Mouse (Mus musculus) MEL (cell line): ENCODE measurements around the gene Uvssa. TPM values are rescaled to one million over a fixed set of nuclear protein-coding genes. Genes with fewer than 3 reads are reported as not detected.

Source experiments
- DNase-seq: peaks from one replicate; pipeline ENCODE4 v3.0.0; 2011; ENCODE audit warnings: low read depth, low spot score
- H3K27ac ChIP-seq: 2 replicates; pipeline ENCODE4 v1.5.1; 2012; ENCODE audit warnings: low read depth, mild to moderate bottlenecking, control low read depth, low read length, moderate library complexity; ENCODE audit not compliant: control insufficient read depth
- H3K27me3 ChIP-seq, 2 experiments: fragments of 150-350 bp in 1 of 2; sonication (generic) in 1 of 2; 2 replicates each; pipeline ENCODE4 v1.6.1; 2012; ENCODE audit warnings: low read length in 2 of 2, mild to moderate bottlenecking in 2 of 2, improper control_type of control experiment in 1 of 2, moderate library complexity in 1 of 2; ENCODE audit not compliant: insufficient read depth in 2 of 2, control insufficient read depth in 1 of 2
- H3K36me3 ChIP-seq, 2 experiments: 2 replicates each; pipeline ENCODE4 v1.6.1; 2012 to 2014; ENCODE audit warnings: low read length in 2 of 2, improper control_type of control experiment in 1 of 2, inconsistent platforms in 1 of 2, mild to moderate bottlenecking in 1 of 2; ENCODE audit not compliant: insufficient read depth in 2 of 2, control insufficient read depth in 1 of 2
- H3K4me1 ChIP-seq, 2 experiments: fragments of 150-350 bp in 1 of 2; sonication (generic) in 1 of 2; 2 replicates each; pipeline ENCODE4 v1.6.1; 2012; ENCODE audit warnings: low read length in 2 of 2, improper control_type of control experiment in 1 of 2, mild to moderate bottlenecking in 1 of 2; ENCODE audit not compliant: insufficient read depth in 2 of 2, control insufficient read depth in 1 of 2
- H3K4me3 ChIP-seq, 2 experiments: fragments of 150-350 bp in 1 of 2; sonication (generic) in 1 of 2; 2 replicates each; pipeline ENCODE4 v1.5.1; 2012; ENCODE audit warnings: low read depth in 2 of 2, low read length in 2 of 2, mild to moderate bottlenecking in 2 of 2, moderate library complexity in 2 of 2, control low read depth in 1 of 2, improper control_type of control experiment in 1 of 2; ENCODE audit not compliant: control insufficient read depth in 1 of 2, insufficient read depth in 1 of 2
- H3K79me2 ChIP-seq: 2 replicates; pipeline ENCODE4 v1.6.1; 2012; ENCODE audit warnings: mild to moderate bottlenecking, low read length, moderate library complexity; ENCODE audit not compliant: control insufficient read depth, poor library complexity, insufficient read depth
- H3K9ac ChIP-seq: 2 replicates; pipeline ENCODE4 v1.6.1; 2012; ENCODE audit warnings: low read depth, mild to moderate bottlenecking, control low read depth, low read length, moderate library complexity; ENCODE audit not compliant: control insufficient read depth, poor library complexity, severe bottlenecking
- H3K9me3 ChIP-seq: fragments of 150-350 bp; sonication (generic); replicated peaks from 2 replicates; pipeline ENCODE4 v1.6.1; 2012; ENCODE audit warnings: mild to moderate bottlenecking, low read length, improper control_type of control experiment, moderate library complexity; ENCODE audit not compliant: insufficient read depth
- BHLHE40 ChIP-seq: IDR thresholded peaks from 2 replicates; pipeline ENCODE4 v1.6.1; 2012; ENCODE audit warnings: low read depth, mild to moderate bottlenecking, inconsistent platforms, low read length, improper control_type of control experiment, borderline replicate concordance
- CHD1 ChIP-seq: IDR thresholded peaks from 2 replicates; pipeline ENCODE4 v1.6.1; 2012; ENCODE audit warnings: low read depth, mild to moderate bottlenecking, inconsistent platforms, low read length, improper control_type of control experiment
- CHD2 ChIP-seq: IDR thresholded peaks from 2 replicates; pipeline ENCODE4 v1.6.1; 2011; ENCODE audit warnings: low read length, improper control_type of control experiment
- E2F4 ChIP-seq: IDR thresholded peaks from 2 replicates; pipeline ENCODE4 v1.6.1; 2011; ENCODE audit warnings: low read depth, low read length, improper control_type of control experiment, borderline replicate concordance
- ETS1 ChIP-seq: IDR thresholded peaks from 2 replicates; pipeline ENCODE4 v1.6.1; 2012; ENCODE audit warnings: low read depth, mild to moderate bottlenecking, inconsistent platforms, low read length, improper control_type of control experiment, moderate library complexity
- MAX ChIP-seq: IDR thresholded peaks from 2 replicates; pipeline ENCODE4 v1.6.1; 2011; ENCODE audit warnings: low read length, improper control_type of control experiment
- MAZ ChIP-seq: IDR thresholded peaks from 2 replicates; pipeline ENCODE4 v1.6.1; 2012; ENCODE audit warnings: low read depth, mild to moderate bottlenecking, inconsistent platforms, low read length, improper control_type of control experiment
- MEF2A ChIP-seq: IDR thresholded peaks from 2 replicates; pipeline ENCODE4 v1.6.1; 2014; ENCODE audit warnings: low read depth, mild to moderate bottlenecking, inconsistent platforms, low read length, improper control_type of control experiment; ENCODE audit not compliant: poor library complexity, insufficient replicate concordance, severe bottlenecking; ENCODE audit errors: extremely low read depth
- MYC ChIP-seq: IDR thresholded peaks from 2 replicates; pipeline ENCODE4 v1.6.1; 2011; ENCODE audit warnings: low read depth, mild to moderate bottlenecking, low read length, improper control_type of control experiment, moderate library complexity
- POLR2AphosphoS5 ChIP-seq: IDR thresholded peaks from 2 replicates; pipeline ENCODE4 v1.6.1; 2012; ENCODE audit warnings: low read depth, borderline replicate concordance, mild to moderate bottlenecking, inconsistent platforms, low read length, moderate library complexity, mixed read lengths
- RAD21 ChIP-seq: IDR thresholded peaks from 2 replicates; pipeline ENCODE4 v1.6.1; 2011; ENCODE audit warnings: mild to moderate bottlenecking, low read depth, low read length, improper control_type of control experiment
- SIN3A ChIP-seq: IDR thresholded peaks from 2 replicates; pipeline ENCODE4 v1.6.1; 2012; ENCODE audit warnings: low read length, improper control_type of control experiment, inconsistent platforms
- SMC3 ChIP-seq: IDR thresholded peaks from 2 replicates; pipeline ENCODE4 v1.6.1; 2011; ENCODE audit warnings: low read depth, low read length, improper control_type of control experiment
- TBP ChIP-seq: IDR thresholded peaks from 2 replicates; pipeline ENCODE4 v1.8.0; 2011; ENCODE audit warnings: low read depth, low read length, improper control_type of control experiment
- USF1 ChIP-seq: IDR thresholded peaks from 2 replicates; pipeline ENCODE4 v1.6.1; 2014; ENCODE audit warnings: low read depth, mild to moderate bottlenecking, inconsistent platforms, low read length, improper control_type of control experiment, moderate library complexity
- USF2 ChIP-seq, 2 experiments: IDR thresholded peaks; 2 replicates each; pipeline ENCODE4 v1.6.1; 2011 to 2012; ENCODE audit warnings: improper control_type of control experiment in 2 of 2, low read length in 2 of 2, borderline replicate concordance in 1 of 2, inconsistent platforms in 1 of 2, low read depth in 1 of 2, mild to moderate bottlenecking in 1 of 2; ENCODE audit not compliant: insufficient read depth in 1 of 2
- ZNF384 ChIP-seq: IDR thresholded peaks from 2 replicates; pipeline ENCODE4 v1.6.1; 2012; ENCODE audit warnings: low read depth, mild to moderate bottlenecking, inconsistent platforms, low read length, improper control_type of control experiment
- polyA plus RNA-seq, 2 experiments: library from polyadenylated mRNA; stranded (reverse) in 1 of 2; unstranded in 1 of 2; fragments of >175 nt in 1 of 2; fragments of >200 nt in 1 of 2; gene quantifications; 2 replicates each; pipeline versions ENCODE4 v1.2.1 to v1.2.4; 2012; ENCODE audit warnings: low replicate concordance in 2 of 2, low read depth in 1 of 2; ENCODE audit not compliant: insufficient read length in 2 of 2, insufficient read depth in 1 of 2, missing spikeins in 1 of 2
- total RNA-seq: library from RNA; depleted of rRNA; stranded (reverse); fragments of 300-350 nt; gene quantifications from 2 replicates; pipeline ENCODE4 v1.2.3, GENCODE M21; 2012; rRNA removed

Uvssa gene
- total and polyA plus RNA-seq, 3 experiments: 6.3 to 10.6 TPM; not detected in 1

GRCm38 (mm10) chr5:33465464-33465863, 87.1 kb downstream of the Uvssa start:
- H3K9me3 ChIP-seq: no peaks in the 10 kb centered on the region
- H3K27ac ChIP-seq: no peak overlapping the region
- H3K4me1 ChIP-seq: no peaks in the 10 kb centered on the region
- TF ChIP-seq MYC (no peak), MEF2A (no peak), E2F4 (no peak), RAD21 (no peak), USF1 (no peak), BHLHE40 (no peak), SIN3A (no peak), SMC3 (no peak), ETS1 (no peak), POLR2AphosphoS5 (no peak), CHD1 (no peak), TBP (no peak), MAZ (no peak), ZNF384 (no peak), USF2 (IDR thresholded peaks at IDR 0.05; ENCODE audit: borderline replicate concordance in 1 of 2, insufficient read depth in 1 of 2, low read depth in 1 of 2, low read length in 2 of 2) (no peak), CHD2 (no peak), MAX (no peak)
- H3K27me3 ChIP-seq: no peaks in the 10 kb centered on the region; a peak in 1 of 4 replicates
- H3K9ac ChIP-seq: no peak overlapping the region
- no peak for DNase-seq
- no peak overlapping the region for H3K4me3 ChIP-seq
- no peaks in the 10 kb centered on the region for H3K36me3 ChIP-seq
- H3K79me2 ChIP-seq: no peaks in the 10 kb centered on the region

Other genes starting within 250 kb of the Uvssa start
- gene Spon2, start 160.1 kb upstream of the Uvssa start, total RNA-seq: 1.7 and 3.1 TPM in 2 replicates
- gene Spon2, start 160.1 kb upstream of the Uvssa start, polyA plus RNA-seq: 1 to 10 TPM in 1 of 2 experiments, not detected in 1; 2.6 TPM
- gene Ctbp1, start 103.6 kb upstream of the Uvssa start, total RNA-seq: 413 and 443 TPM in 2 replicates
- gene Ctbp1, start 103.6 kb upstream of the Uvssa start, polyA plus RNA-seq: 100 to 1,000 TPM; 353 to 595 TPM
- 140 and 151 TPM in 2 replicates for gene Maea, start 43.0 kb upstream of the Uvssa start, total RNA-seq
- gene Maea, start 43.0 kb upstream of the Uvssa start, polyA plus RNA-seq: 100 to 1,000 TPM in 1 of 2 experiments, not detected in 1; 224 TPM
- not detected in 2 replicates for gene Nkx1-1, start 55.4 kb downstream of the Uvssa start, total RNA-seq
- not detected for gene Nkx1-1, start 55.4 kb downstream of the Uvssa start, polyA plus RNA-seq